Mouse (Mus musculus) neural tube, embryonic 11.5 days (tissue): Measurements from ENCODE around the gene Slc1a3. TPM values are rescaled to one million over a fixed set of nuclear protein-coding genes. Genes with fewer than 3 reads are reported as not detected.

Experiments used
- ATAC-seq: fragments of 200-750 bp; cut with Nextera tagmentation; 2 replicates; pipeline ENCODE4 v1.8.0; 2017; ENCODE audit warnings: moderate number of reproducible peaks, mild to moderate bottlenecking, moderate TSS enrichment, moderate library complexity; ENCODE audit not compliant: insufficient read depth, low FRiP score, low TSS enrichment
- DNase-seq: peaks from one replicate; pipeline ENCODE4 v3.0.0-alpha.2; 2015; ENCODE audit warnings: low spot score
- H3K27ac ChIP-seq: fragments of 300-500 bp; sonication (generic); 2 replicates; pipeline ENCODE4 v1.5.1; 2014; ENCODE audit warnings: low read depth, mild to moderate bottlenecking, low read length
- H3K27me3 ChIP-seq: fragments of 300-500 bp; sonication (generic); 2 replicates; pipeline ENCODE4 v1.6.1; 2014; ENCODE audit warnings: mild to moderate bottlenecking, low read length, mixed read lengths; ENCODE audit not compliant: control insufficient read depth, insufficient read depth
- H3K36me3 ChIP-seq: fragments of 300-500 bp; sonication (generic); 2 replicates; pipeline ENCODE4 v1.6.1; 2014; ENCODE audit warnings: mild to moderate bottlenecking, low read length, moderate library complexity, mixed read lengths; ENCODE audit not compliant: control insufficient read depth, insufficient read depth
- H3K4me1 ChIP-seq: fragments of 300-500 bp; sonication (generic); 2 replicates; pipeline ENCODE4 v1.6.1; 2014; ENCODE audit warnings: low read length, mixed read lengths; ENCODE audit not compliant: control insufficient read depth, insufficient read depth
- H3K4me2 ChIP-seq: fragments of 300-500 bp; sonication (generic); 2 replicates; pipeline ENCODE4 v1.6.1; 2014; ENCODE audit warnings: low read depth, mild to moderate bottlenecking, moderate library complexity
- H3K4me3 ChIP-seq: fragments of 300-500 bp; sonication (generic); 2 replicates; pipeline ENCODE4 v1.5.1; 2014; ENCODE audit warnings: low read depth, low read length
- H3K9ac ChIP-seq: fragments of 300-500 bp; sonication (generic); 2 replicates; pipeline ENCODE4 v1.6.1; 2014; ENCODE audit warnings: mild to moderate bottlenecking, low read length
- H3K9me3 ChIP-seq: fragments of 300-500 bp; sonication (generic); 2 replicates; pipeline ENCODE4 v1.6.1; 2016; ENCODE audit warnings: low read length; ENCODE audit not compliant: control insufficient read depth
- WGBS: fragments of 180-500 bp; shearing (Covaris S2); extraction: QIAGEN DNeasy Blood & Tissue Kit; methylation state at CpG from one replicate; pipeline ENCODE4 v1.1.7; 2014; 5-methylcytosine and 5-hydroxymethylcytosine counted together
- polyA plus RNA-seq: library from polyadenylated mRNA; unstranded; fragments of >200 nt; fragmentation: Nextera tagmentation; extraction: Ambion mirVana; gene quantifications from 2 replicates; pipeline ENCODE4 v1.2.1, GENCODE M21; 2014

Gene Slc1a3
- polyA plus RNA-seq, 1 experiment from 2014 or later = 58.6 TPM

- no peak overlapping the region for H3K9ac ChIP-seq
- no peaks in the 10 kb centered on the region for H3K36me3 ChIP-seq
- no peaks in the 10 kb centered on the region for H3K4me1 ChIP-seq
- no peak for DNase-seq
- no peaks in the 10 kb centered on the region for H3K27me3 ChIP-seq
- no peak overlapping the region for H3K4me2 ChIP-seq
- ATAC-seq = no peak
- no peak overlapping the region for H3K4me3 ChIP-seq
- no peaks in the 10 kb centered on the region for H3K9me3 ChIP-seq
- H3K27ac ChIP-seq = no peak overlapping the region
Observed at GRCm38 (mm10) chr15:8623879-8624278, 86.7 kb downstream of the Slc1a3 start.

DNA sequence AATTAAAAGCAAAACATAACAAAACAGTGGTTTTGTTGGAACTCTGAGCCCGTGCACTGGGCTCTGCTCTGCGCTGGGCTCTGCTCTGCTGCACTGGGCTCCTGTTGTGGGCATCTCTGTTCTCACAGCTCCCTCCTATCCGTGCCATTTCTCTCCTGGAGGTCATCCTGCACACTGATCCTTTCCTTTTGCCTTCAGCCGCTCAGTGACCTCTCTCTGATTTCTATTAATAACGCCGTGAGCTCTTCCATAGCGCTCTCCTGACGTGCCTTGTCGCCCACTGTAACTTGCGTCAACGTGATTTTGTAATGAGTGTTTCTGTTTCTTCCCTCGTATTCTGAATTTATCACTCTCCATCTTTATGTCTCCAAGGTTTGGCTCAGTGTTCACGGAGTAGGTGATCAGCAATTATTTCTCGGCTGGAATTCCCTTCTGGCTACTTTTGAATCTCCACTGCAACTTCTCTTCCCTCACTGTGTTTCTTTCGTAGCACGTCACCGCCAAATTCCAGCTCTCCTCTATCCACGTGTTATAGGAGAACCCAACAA lies 91.0 kb downstream of the Slc1a3 start:
- no peak overlapping the region for H3K4me2 ChIP-seq
- WGBS = 82% methylated on average over 18 of the region's 18 CpGs
- no peak for ATAC-seq
- H3K4me1 ChIP-seq = no peaks in the 10 kb centered on the region
- no peaks in the 10 kb centered on the region for H3K27me3 ChIP-seq
- no peak overlapping the region for H3K27ac ChIP-seq
- H3K9ac ChIP-seq = no peak overlapping the region
- no peaks in the 10 kb centered on the region for H3K36me3 ChIP-seq
- no peak for DNase-seq
- no peaks in the 10 kb centered on the region for H3K9me3 ChIP-seq
- no peak overlapping the region for H3K4me3 ChIP-seq

GRCm38 (mm10) chr15:8616290-8616689 lies 94.3 kb downstream of the Slc1a3 start:
- no peak overlapping the region for H3K27ac ChIP-seq
- H3K9ac ChIP-seq = no peak overlapping the region
- no peaks in the 10 kb centered on the region for H3K36me3 ChIP-seq
- H3K4me3 ChIP-seq = no peak overlapping the region
- H3K9me3 ChIP-seq = no peaks in the 10 kb centered on the region
- DNase-seq (no peak), ATAC-seq (no peak)
- H3K4me2 ChIP-seq = no peak overlapping the region
- no peaks in the 10 kb centered on the region for H3K27me3 ChIP-seq
- WGBS = 83% methylated on average over 12 of the region's 12 CpGs
- H3K4me1 ChIP-seq = no peaks in the 10 kb centered on the region

DNA sequence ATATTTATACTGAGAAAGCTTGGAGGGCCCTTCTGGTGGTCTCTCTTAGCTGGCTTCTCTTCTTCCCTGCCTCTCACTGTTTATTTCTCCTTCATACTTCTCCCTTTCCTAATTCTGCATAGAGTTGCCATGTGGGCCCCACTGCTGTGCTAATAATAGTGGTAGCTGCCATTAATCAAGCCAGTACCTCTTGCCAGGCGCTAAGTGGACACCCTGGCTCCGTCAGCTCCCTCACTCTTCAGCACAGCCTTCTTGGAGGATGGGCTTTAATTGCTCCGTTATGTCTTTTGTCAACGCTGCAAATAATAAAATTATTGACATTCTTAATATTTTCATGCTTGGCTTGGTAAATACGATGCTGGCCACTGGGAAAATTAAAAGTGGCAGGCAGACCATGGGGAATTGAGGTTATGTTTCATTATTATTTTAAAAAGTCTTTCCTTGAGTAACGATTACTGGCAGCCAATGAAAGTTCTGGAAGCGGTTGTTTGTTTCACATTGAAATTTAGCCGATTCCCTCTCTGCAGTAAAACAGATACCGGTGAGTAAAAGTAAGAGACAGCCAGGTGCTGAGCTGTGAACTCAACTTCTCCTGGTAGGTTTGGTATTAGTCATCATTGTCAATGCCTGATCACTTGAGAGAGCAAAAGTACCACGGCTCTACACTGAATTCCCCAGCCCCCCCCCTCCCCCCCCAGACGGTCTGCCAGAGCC lies 94.9 kb downstream of the Slc1a3 start:
- no peak overlapping the region for H3K9ac ChIP-seq
- H3K4me2 ChIP-seq = no peak overlapping the region
- no peaks in the 10 kb centered on the region for H3K4me1 ChIP-seq
- H3K9me3 ChIP-seq = no peaks in the 10 kb centered on the region
- DNase-seq = no peak
- ATAC-seq = no peak
- H3K27ac ChIP-seq = no peak overlapping the region
- H3K36me3 ChIP-seq = no peaks in the 10 kb centered on the region
- WGBS = 77% methylated on average over 11 of the region's 11 CpGs
- no peak overlapping the region for H3K4me3 ChIP-seq
- no peaks in the 10 kb centered on the region for H3K27me3 ChIP-seq

- Histone ChIP-seq H3K4me3 (no peak overlapping the region), H3K9ac (no peak overlapping the region), H3K36me3 (no peaks in the 10 kb centered on the region), H3K27ac (no peak overlapping the region), H3K4me1 (no peaks in the 10 kb centered on the region), H3K27me3 (no peaks in the 10 kb centered on the region), H3K4me2 (no peak overlapping the region), H3K9me3 (no peaks in the 10 kb centered on the region)
- ATAC-seq (no peak), DNase-seq (no peak)
- 91% methylated on average over 5 of the region's 5 CpGs for WGBS
Observed at GRCm38 (mm10) chr15:8614701-8615100, 95.9 kb downstream of the Slc1a3 start.

- 75% methylated on average over 6 of the region's 6 CpGs for WGBS
- no peak for ATAC-seq
- DNase-seq = no peak
Observed at GRCm38 (mm10) chr15:8605538-8606188, 104.9 kb downstream of the Slc1a3 start.

GRCm38 (mm10) chr15:8602362-8602761 lies 108.2 kb downstream of the Slc1a3 start:
- DNase-seq = no peak
- 93% methylated on average over 6 of the region's 6 CpGs for WGBS
- Histone ChIP-seq H3K4me2 (no peak overlapping the region), H3K9me3 (no peaks in the 10 kb centered on the region), H3K4me1 (no peaks in the 10 kb centered on the region), H3K4me3 (no peak overlapping the region), H3K36me3 (no peaks in the 10 kb centered on the region), H3K9ac (no peak overlapping the region), H3K27me3 (no peaks in the 10 kb centered on the region), H3K27ac (no peak overlapping the region)
- ATAC-seq = no peak

More at GRCm38 (mm10) chr15:8605538-8606188, 104.9 kb downstream of the Slc1a3 start:
- Histone ChIP-seq H3K27ac (no peak overlapping the region), H3K36me3 (no peaks in the 10 kb centered on the region), H3K9me3 (no peaks in the 10 kb centered on the region), H3K9ac (no peak overlapping the region), H3K27me3 (no peaks in the 10 kb centered on the region), H3K4me3 (no peak overlapping the region), H3K4me2 (no peak overlapping the region), H3K4me1 (no peaks in the 10 kb centered on the region)

- Histone ChIP-seq H3K27me3 (no peaks in the 10 kb centered on the region), H3K9ac (no peak overlapping the region), H3K27ac (no peak overlapping the region), H3K36me3 (no peaks in the 10 kb centered on the region), H3K9me3 (no peaks in the 10 kb centered on the region), H3K4me3 (no peak overlapping the region), H3K4me2 (no peak overlapping the region), H3K4me1 (no peaks in the 10 kb centered on the region)
- DNase-seq (no peak), ATAC-seq (no peak)
- 78% methylated on average over 13 of the region's 13 CpGs for WGBS
Observed at GRCm38 (mm10) chr15:8601312-8602146, 109.0 kb downstream of the Slc1a3 start.
